Mouse (Mus musculus) ovary, postnatal 10 days (tissue): ENCODE results near the gene Wdr43.
"Not testable (repeated sequence)": the region's sequence is repeated elsewhere in the genome, so short reads cannot be mapped to it uniquely, and the experiment has no call there.

Source experiments
- DNase-seq: peaks from one replicate; pipeline ENCODE4 v3.0.0; 2022; ENCODE audit warnings: low spot score

The Wdr43 gene

GRCm38 (mm10) chr17:71615638-71616318 is at the start of gene Wdr43:
Wdr43 (plus strand) TSS chr17:71615895.
- DNase-seq, result peak; percentile 84

GRCm38 (mm10) chr17:71579176-71579705 is 36.5 kb upstream of the Wdr43 start:
- no peak for DNase-seq

GRCm38 (mm10) chr17:71597881-71598658 is 17.6 kb upstream of the Wdr43 start:
- DNase-seq, result no peak

GRCm38 (mm10) chr17:71598659-71599554 is 16.8 kb upstream of the Wdr43 start:
- peak; percentile 50 for DNase-seq

GRCm38 (mm10) chr17:71616319-71617032 is 781 bp downstream of the Wdr43 start:
- peak; percentile 6 for DNase-seq

GRCm38 (mm10) chr17:71617033-71617362 is 1.3 kb downstream of the Wdr43 start:
- no peak for DNase-seq

GRCm38 (mm10) chr17:71617974-71618373 is 2.3 kb downstream of the Wdr43 start:
- no peak for DNase-seq

- DNase-seq, result no peak
These were observed 16.1 kb downstream of the Wdr43 start for GRCm38 (mm10) chr17:71631806-71632205.

GRCm38 (mm10) chr17:71633350-71633749 is 17.7 kb downstream of the Wdr43 start:
- no peak for DNase-seq

- no peak for DNase-seq
These were observed 21.1 kb downstream of the Wdr43 start for GRCm38 (mm10) chr17:71636786-71637185.

GRCm38 (mm10) chr17:71637750-71638265 is 22.1 kb downstream of the Wdr43 start:
- DNase-seq, result no peak

GRCm38 (mm10) chr17:71639056-71639455 is 23.4 kb downstream of the Wdr43 start:
- not testable (repeated sequence) for DNase-seq

- DNase-seq, result no peak
These were observed 24.9 kb downstream of the Wdr43 start for GRCm38 (mm10) chr17:71640421-71641085.

- DNase-seq, result no peak
These were observed 26.5 kb downstream of the Wdr43 start for GRCm38 (mm10) chr17:71642190-71642589.

- no peak for DNase-seq
These were observed 34.3 kb downstream of the Wdr43 start for GRCm38 (mm10) chr17:71650011-71650410.

GRCm38 (mm10) chr17:71652495-71652894 is 36.8 kb downstream of the Wdr43 start:
- DNase-seq, result no peak

- no peak for DNase-seq
These were observed 37.2 kb downstream of the Wdr43 start for GRCm38 (mm10) chr17:71652934-71653333.

GRCm38 (mm10) chr17:71657521-71657920 is 41.8 kb downstream of the Wdr43 start:
- DNase-seq, result no peak

- DNase-seq, result no peak
These were observed 43.0 kb downstream of the Wdr43 start for GRCm38 (mm10) chr17:71658666-71659065.

GRCm38 (mm10) chr17:71660390-71660789 is 44.7 kb downstream of the Wdr43 start:
- no peak for DNase-seq

- DNase-seq, result peak; percentile 45
These were observed 47.1 kb downstream of the Wdr43 start for GRCm38 (mm10) chr17:71662751-71663250.
